Mouse (Mus musculus) embryonic facial prominence, embryonic 11.5 days (tissue): ENCODE results near the gene Draxin. TPM values are rescaled to one million over a fixed set of nuclear protein-coding genes. Genes with fewer than 3 reads are reported as not detected.

ENCODE experiments used
- ATAC-seq: fragments of 200-750 bp; cut with Nextera tagmentation; replicated peaks from 2 replicates; pipeline ENCODE4 v1.8.0; 2017; ENCODE audit warnings: low read depth; ENCODE audit not compliant: insufficient number of reproducible peaks, low FRiP score, low TSS enrichment
- DNase-seq: peaks from one replicate; pipeline ENCODE4 v3.0.0-alpha.2; 2015; ENCODE audit warnings: low spot score
- H3K27ac ChIP-seq: fragments of 300-500 bp; sonication (generic); replicated peaks from 2 replicates; pipeline ENCODE4 v1.5.1; 2014; ENCODE audit warnings: mild to moderate bottlenecking, low read depth, low read length, control low read depth
- H3K27me3 ChIP-seq: fragments of 300-500 bp; sonication (generic); 2 replicates; pipeline ENCODE4 v1.6.1; 2014; ENCODE audit warnings: mild to moderate bottlenecking, low read length, moderate library complexity, mixed read lengths; ENCODE audit not compliant: control insufficient read depth, insufficient read depth
- H3K36me3 ChIP-seq: fragments of 300-500 bp; sonication (generic); replicated peaks from 2 replicates; pipeline ENCODE4 v1.6.1; 2014; ENCODE audit warnings: low read depth, mild to moderate bottlenecking, low read length, moderate library complexity, mixed read lengths; ENCODE audit not compliant: control insufficient read depth, insufficient read depth
- H3K4me1 ChIP-seq: fragments of 300-500 bp; sonication (generic); 2 replicates; pipeline ENCODE4 v1.6.1; 2014; ENCODE audit warnings: low read length, mixed read lengths; ENCODE audit not compliant: control insufficient read depth, insufficient read depth
- H3K4me2 ChIP-seq: fragments of 300-500 bp; sonication (generic); 2 replicates; pipeline ENCODE4 v1.6.1; 2014; ENCODE audit warnings: low read depth, mild to moderate bottlenecking, control low read depth, low read length, moderate library complexity
- H3K4me3 ChIP-seq: fragments of 300-500 bp; sonication (generic); 2 replicates; pipeline ENCODE4 v1.5.1; 2014; ENCODE audit warnings: low read depth, low read length, control low read depth
- H3K9ac ChIP-seq: fragments of 300-500 bp; sonication (generic); replicated peaks from 2 replicates; pipeline ENCODE4 v1.6.1; 2014; ENCODE audit warnings: mild to moderate bottlenecking, control low read depth, low read length
- H3K9me3 ChIP-seq: fragments of 300-500 bp; sonication (generic); replicated peaks from 2 replicates; pipeline ENCODE4 v1.6.1; 2016; ENCODE audit warnings: mild to moderate bottlenecking, low read length, inconsistent platforms, mixed read lengths; ENCODE audit not compliant: control insufficient read depth
- WGBS: fragments of 180-500 bp; shearing (Covaris S2); extraction: QIAGEN DNeasy Blood & Tissue Kit; methylation state at CpG from one replicate; pipeline ENCODE4 v1.1.7; 2014; 5-methylcytosine and 5-hydroxymethylcytosine counted together
- polyA plus RNA-seq: library from polyadenylated mRNA; unstranded; fragments of >200 nt; fragmentation: Nextera tagmentation; extraction: Ambion mirVana; gene quantifications from 2 replicates; pipeline ENCODE4 v1.2.1, GENCODE M21; 2014

Draxin gene
- polyA plus RNA-seq, 1 experiment from 2014 or later = 1.2 TPM

- peaks cover 51% of the 10 kb centered on the region for H3K27me3 ChIP-seq
- H3K36me3 ChIP-seq = no peaks in the 10 kb centered on the region
- no peaks in the 10 kb centered on the region for H3K9me3 ChIP-seq
- H3K4me3 ChIP-seq = no peak overlapping the region
- WGBS = 24% methylated on average over 7 of the region's 7 CpGs
- ATAC-seq (no peak), DNase-seq (peak; percentile 69)
- H3K9ac ChIP-seq = no peak overlapping the region
- H3K4me1 ChIP-seq = no peaks in the 10 kb centered on the region; the same call in 1 of the 2 replicates
- no peak overlapping the region for H3K4me2 ChIP-seq
- H3K27ac ChIP-seq = no peak overlapping the region
Observed at GRCm38 (mm10) chr4:148168287-148168686, 37.8 kb upstream of the Draxin start.

GRCm38 (mm10) chr4:148166986-148167385 lies 36.5 kb upstream of the Draxin start:
- Histone ChIP-seq H3K4me3 (0 out of 2 replicates have a peak overlapping the region, but pooled peaks have one; percentile 5), H3K4me2 (no peak overlapping the region), H3K27ac (no peak overlapping the region), H3K4me1 (no peaks in the 10 kb centered on the region; the same call in 1 of the 2 replicates), H3K9ac (no peak overlapping the region), H3K36me3 (no peaks in the 10 kb centered on the region), H3K27me3 (peaks cover 50% of the 10 kb centered on the region), H3K9me3 (no peaks in the 10 kb centered on the region)
- DNase-seq = peak; percentile 69
- 23% methylated on average over 4 of the region's 4 CpGs for WGBS
- no peak for ATAC-seq

GRCm38 (mm10) chr4:148166431-148166830 lies 35.9 kb upstream of the Draxin start:
- 4% methylated on average over 10 of the region's 10 CpGs for WGBS
- Histone ChIP-seq H3K27me3 (peaks cover 55% of the 10 kb centered on the region), H3K4me1 (no peaks in the 10 kb centered on the region; the same call in 1 of the 2 replicates), H3K4me3 (0 out of 2 replicates have a peak overlapping the region, but pooled peaks have one; percentile 5), H3K9ac (no peak overlapping the region), H3K4me2 (no peak overlapping the region; the same call in 1 of the 2 replicates), H3K9me3 (no peaks in the 10 kb centered on the region), H3K36me3 (no peaks in the 10 kb centered on the region), H3K27ac (no peak overlapping the region)
- DNase-seq = no peak
- no peak for ATAC-seq

- Histone ChIP-seq H3K36me3 (no peaks in the 10 kb centered on the region), H3K27ac (no peak overlapping the region), H3K4me1 (no peaks in the 10 kb centered on the region; the same call in none of the 2 replicates), H3K4me2 (no peak overlapping the region), H3K9me3 (no peaks in the 10 kb centered on the region), H3K9ac (no peak overlapping the region), H3K27me3 (peaks cover 64% of the 10 kb centered on the region), H3K4me3 (no peak overlapping the region)
- no peak for ATAC-seq
- 5% methylated on average over 17 of the region's 17 CpGs for WGBS
- no peak for DNase-seq
Observed at GRCm38 (mm10) chr4:148165551-148165950, 35.1 kb upstream of the Draxin start.

GRCm38 (mm10) chr4:148164461-148164860 lies 34.0 kb upstream of the Draxin start:
- no peak overlapping the region for H3K9ac ChIP-seq
- no peaks in the 10 kb centered on the region; the same call in none of the 2 replicates for H3K4me1 ChIP-seq
- ATAC-seq (no peak), DNase-seq (no peak)
- peaks cover 63% of the 10 kb centered on the region for H3K27me3 ChIP-seq
- WGBS = 1% methylated on average over 16 of the region's 16 CpGs
- no peak overlapping the region for H3K4me3 ChIP-seq
- H3K36me3 ChIP-seq = no peaks in the 10 kb centered on the region
- H3K4me2 ChIP-seq = no peak overlapping the region; the same call in 1 of the 2 replicates
- no peaks in the 10 kb centered on the region for H3K9me3 ChIP-seq
- H3K27ac ChIP-seq = no peak overlapping the region

GRCm38 (mm10) chr4:148164002-148164439 lies 33.5 kb upstream of the Draxin start:
- H3K27ac ChIP-seq = no peak overlapping the region

GRCm38 (mm10) chr4:148160436-148161390 lies 30.2 kb upstream of the Draxin start, which contains the start of the genes Fbxo44 and Fbxo2:
Fbxo44 (minus strand) TSS chr4:148160482.
Fbxo2 (plus strand) TSS chr4:148160621.
- Histone ChIP-seq H3K27me3 (peaks cover 50% of the 10 kb centered on the region), H3K9me3 (no peaks in the 10 kb centered on the region), H3K4me1 (no peaks in the 10 kb centered on the region; the same call in none of the 2 replicates), H3K9ac (peak within 1 kb of the TSS; percentile 72), H3K4me3 (peak within 1 kb of the TSS; percentile 63), H3K36me3 (no peaks in the 10 kb centered on the region; the same call in 1 of the 2 replicates), H3K27ac (peak within 1 kb of the TSS; percentile 38; the same call in 1 of the 2 replicates), H3K4me2 (peak within 1 kb of the TSS; percentile 97)
- peak; percentile 58 for DNase-seq
- WGBS = 1% methylated on average over 40 of the region's 43 CpGs
- no peak; the same call in 1 of the 2 replicates for ATAC-seq

More at GRCm38 (mm10) chr4:148164002-148164439, 33.5 kb upstream of the Draxin start:
- WGBS = 1% methylated on average over 29 of the region's 29 CpGs
- Histone ChIP-seq H3K9ac (no peak overlapping the region), H3K36me3 (no peaks in the 10 kb centered on the region), H3K27me3 (peaks cover 62% of the 10 kb centered on the region), H3K4me2 (peak overlapping the region; percentile 37), H3K4me1 (no peaks in the 10 kb centered on the region; the same call in none of the 2 replicates), H3K9me3 (no peaks in the 10 kb centered on the region), H3K4me3 (peak overlapping the region; percentile 14; the same call in 1 of the 2 replicates)
- DNase-seq (peak; percentile 73), ATAC-seq (no peak)
